Mouse (Mus musculus): ENCODE measurements around the gene 4930451I11Rik. TPM values are rescaled to one million over a fixed set of nuclear protein-coding genes. Genes with fewer than 3 reads are reported as not detected.

4930451I11Rik gene
- polyA plus RNA-seq, 1 experiment = not detected

GRCm38 (mm10) chr7:126847421-126848398, 16.3 kb upstream of the 4930451I11Rik start:
- Histone ChIP-seq H3K4me3 (replicated peaks) (peak overlapping the region; percentile 15), H3K4me1 (ENCODE audit: control insufficient read depth) (peaks cover 2% of the 10 kb centered on the region), H3K36me3 (ENCODE audit: control insufficient read depth) (peaks cover 16% of the 10 kb centered on the region), H3K27me3 (ENCODE audit: control insufficient read depth) (peaks cover 66% of the 10 kb centered on the region), H3K9me3 (ENCODE audit: control insufficient read depth, low read length) (peaks cover 8% of the 10 kb centered on the region; the same call in 1 of the 2 replicates)
- TF ChIP-seq GATA1 (IDR thresholded peaks at IDR 0.05; ENCODE audit: low read length) (no peak), TAL1 (IDR thresholded peaks at IDR 0.05; ENCODE audit: low read length) (no peak)

- Histone ChIP-seq H3K9me3 (ENCODE audit: control insufficient read depth, low read length) (peaks cover 8% of the 10 kb centered on the region; the same call in 1 of the 2 replicates), H3K4me1 (ENCODE audit: control insufficient read depth) (peaks cover 2% of the 10 kb centered on the region), H3K27me3 (ENCODE audit: control insufficient read depth) (peaks cover 66% of the 10 kb centered on the region), H3K36me3 (ENCODE audit: control insufficient read depth) (peaks cover 10% of the 10 kb centered on the region), H3K4me3 (replicated peaks) (peak within 1 kb of the TSS; percentile 15)
- TF ChIP-seq TAL1 (IDR thresholded peaks at IDR 0.05; ENCODE audit: low read length) (no peak), GATA1 (IDR thresholded peaks at IDR 0.05; ENCODE audit: low read length) (no peak)
These were observed 15.6 kb upstream of the 4930451I11Rik start, which contains the start of gene Doc2a for GRCm38 (mm10) chr7:126847116-126847420. TSS of gene Doc2a (plus strand) at chr7:126847416.

- Histone ChIP-seq H3K36me3 (ENCODE audit: control insufficient read depth) (no peaks in the 10 kb centered on the region), H3K27me3 (ENCODE audit: control insufficient read depth) (peaks cover 59% of the 10 kb centered on the region), H3K4me3 (replicated peaks) (no peak overlapping the region), H3K4me1 (ENCODE audit: control insufficient read depth) (peaks cover 2% of the 10 kb centered on the region), H3K9me3 (ENCODE audit: control insufficient read depth, low read length) (peaks cover 12% of the 10 kb centered on the region; the same call in 1 of the 2 replicates)
- TF ChIP-seq GATA1 (IDR thresholded peaks at IDR 0.05; ENCODE audit: low read length) = no peak
- TF ChIP-seq TAL1 (IDR thresholded peaks at IDR 0.05; ENCODE audit: low read length) = no peak
These were observed 14.1 kb upstream of the 4930451I11Rik start for GRCm38 (mm10) chr7:126845516-126845915.

- H3K36me3 ChIP-seq (ENCODE audit: control insufficient read depth) = no peaks in the 10 kb centered on the region
- peaks cover 2% of the 10 kb centered on the region for H3K4me1 ChIP-seq (ENCODE audit: control insufficient read depth)
- H3K4me3 ChIP-seq (replicated peaks) = no peak overlapping the region
- no peak for TF ChIP-seq GATA1 (IDR thresholded peaks at IDR 0.05; ENCODE audit: low read length)
- TF ChIP-seq TAL1 (IDR thresholded peaks at IDR 0.05; ENCODE audit: low read length) = no peak
- H3K9me3 ChIP-seq (ENCODE audit: control insufficient read depth, low read length) = peaks cover 7% of the 10 kb centered on the region; the same call in 1 of the 2 replicates
- H3K27me3 ChIP-seq (ENCODE audit: control insufficient read depth) = peaks cover 37% of the 10 kb centered on the region
These were observed 11.8 kb upstream of the 4930451I11Rik start for GRCm38 (mm10) chr7:126843276-126843675.

- H3K27me3 ChIP-seq (ENCODE audit: control insufficient read depth) = peaks cover 28% of the 10 kb centered on the region
- no peaks in the 10 kb centered on the region for H3K36me3 ChIP-seq (ENCODE audit: control insufficient read depth)
- no peak overlapping the region for H3K4me3 ChIP-seq (replicated peaks)
- TF ChIP-seq GATA1 (IDR thresholded peaks at IDR 0.05; ENCODE audit: low read length) = no peak
- no peak for TF ChIP-seq TAL1 (IDR thresholded peaks at IDR 0.05; ENCODE audit: low read length)
- no peaks in the 10 kb centered on the region for H3K9me3 ChIP-seq (ENCODE audit: control insufficient read depth, low read length)
- H3K4me1 ChIP-seq (ENCODE audit: control insufficient read depth) = peaks cover 8% of the 10 kb centered on the region
These were observed 1.9 kb upstream of the 4930451I11Rik start for GRCm38 (mm10) chr7:126833294-126833693.

- TF ChIP-seq TAL1 (IDR thresholded peaks at IDR 0.05; ENCODE audit: low read length) (no peak), GATA1 (IDR thresholded peaks at IDR 0.05; ENCODE audit: low read length) (no peak)
- no peaks in the 10 kb centered on the region for H3K36me3 ChIP-seq (ENCODE audit: control insufficient read depth)
- no peaks in the 10 kb centered on the region for H3K9me3 ChIP-seq (ENCODE audit: control insufficient read depth, low read length)
- H3K4me1 ChIP-seq (ENCODE audit: control insufficient read depth) = peaks cover 8% of the 10 kb centered on the region
- peak overlapping the region; percentile 48 for H3K4me3 ChIP-seq (replicated peaks)
- peaks cover 31% of the 10 kb centered on the region for H3K27me3 ChIP-seq (ENCODE audit: control insufficient read depth)
These were observed 678 bp upstream of the 4930451I11Rik start for GRCm38 (mm10) chr7:126832036-126832598.

- Histone ChIP-seq H3K9me3 (ENCODE audit: control insufficient read depth, low read length) (no peaks in the 10 kb centered on the region), H3K4me1 (ENCODE audit: control insufficient read depth) (peaks cover 5% of the 10 kb centered on the region), H3K4me3 (replicated peaks) (no peak overlapping the region), H3K36me3 (ENCODE audit: control insufficient read depth) (no peaks in the 10 kb centered on the region), H3K27me3 (ENCODE audit: control insufficient read depth) (peaks cover 66% of the 10 kb centered on the region)
- TF ChIP-seq TAL1 (IDR thresholded peaks at IDR 0.05; ENCODE audit: low read length) = no peak
- no peak for TF ChIP-seq GATA1 (IDR thresholded peaks at IDR 0.05; ENCODE audit: low read length)
These were observed 5.5 kb downstream of the 4930451I11Rik start for GRCm38 (mm10) chr7:126825952-126826351.

- Histone ChIP-seq H3K9me3 (ENCODE audit: control insufficient read depth, low read length) (no peaks in the 10 kb centered on the region), H3K4me1 (ENCODE audit: control insufficient read depth) (peaks cover 5% of the 10 kb centered on the region), H3K36me3 (ENCODE audit: control insufficient read depth) (no peaks in the 10 kb centered on the region), H3K4me3 (replicated peaks) (no peak overlapping the region), H3K27me3 (ENCODE audit: control insufficient read depth) (peaks cover 62% of the 10 kb centered on the region)
- TF ChIP-seq TAL1 (IDR thresholded peaks at IDR 0.05; ENCODE audit: low read length) (no peak), GATA1 (IDR thresholded peaks at IDR 0.05; ENCODE audit: low read length) (no peak)
These were observed 6.0 kb downstream of the 4930451I11Rik start for GRCm38 (mm10) chr7:126825403-126825802.

- peaks cover 48% of the 10 kb centered on the region for H3K27me3 ChIP-seq (ENCODE audit: control insufficient read depth)
- TF ChIP-seq TAL1 (IDR thresholded peaks at IDR 0.05; ENCODE audit: low read length) (no peak), GATA1 (IDR thresholded peaks at IDR 0.05; ENCODE audit: low read length) (no peak)
- no peaks in the 10 kb centered on the region for H3K36me3 ChIP-seq (ENCODE audit: control insufficient read depth)
- H3K4me1 ChIP-seq (ENCODE audit: control insufficient read depth) = peaks cover 5% of the 10 kb centered on the region
- no peak overlapping the region for H3K4me3 ChIP-seq (replicated peaks)
- H3K9me3 ChIP-seq (ENCODE audit: control insufficient read depth, low read length) = peaks cover 4% of the 10 kb centered on the region
These were observed 7.5 kb downstream of the 4930451I11Rik start for GRCm38 (mm10) chr7:126823940-126824339.
